Mouse (Mus musculus): ENCODE results near the gene Gm8797.

- no peak for TF ChIP-seq POLR2A (IDR thresholded peaks at IDR 0.05; ENCODE audit: low read depth, low read length)
- no peak for TF ChIP-seq CTCF (IDR thresholded peaks at IDR 0.05; ENCODE audit: extremely low read depth, insufficient read length, insufficient replicate concordance, low read depth, low read length)
Observed at GRCm38 (mm10) chr3:5766256-5766655, 15.7 kb downstream of the Gm8797 start.

Measured in small intestine, adult 2 months (tissue).